Mouse (Mus musculus): ENCODE results near the gene Mybl2.

Mybl2 gene

GRCm38 (mm10) chr2:163101646-163102203, 47.2 kb downstream of the Mybl2 start:
- in situ Hi-C loops (cut with MboI; ENCODE audit: low pct_unique_long_range_greater_than_20kb in 1 of 2, low sequenced_read_pairs in 2 of 2, unreplicated experiment in 1 of 2) = loop anchor here in 1 of 2 experiments (5.0 kb wide), 1 partner anchor 231 kb away; no protein-coding TSS in a partner anchor

DNA sequence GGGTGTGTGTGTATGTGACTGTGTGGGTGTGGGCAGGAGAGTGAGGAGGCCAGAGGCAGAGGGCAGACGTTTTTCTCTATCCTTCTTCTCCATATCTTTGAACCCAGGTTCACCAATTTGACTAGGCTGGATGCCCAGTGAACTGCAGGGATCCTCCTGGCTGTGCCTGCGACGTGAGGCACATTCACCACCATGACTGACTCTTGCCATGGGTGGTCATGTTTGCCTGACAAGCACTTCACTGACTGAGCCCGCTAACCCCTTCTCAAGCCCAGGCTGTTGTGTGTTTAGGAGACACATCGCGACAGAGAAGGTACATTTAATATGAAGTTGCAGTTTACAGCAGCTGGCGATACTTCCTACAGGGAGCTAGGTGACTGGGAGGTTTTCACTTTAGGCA, 47.7 kb downstream of the Mybl2 start:
- in situ Hi-C loops (cut with MboI; ENCODE audit: low pct_unique_long_range_greater_than_20kb in 1 of 2, low sequenced_read_pairs in 2 of 2, unreplicated experiment in 1 of 2) = loop anchor here in 1 of 2 experiments (5.0 kb wide), 1 partner anchor 230 kb away; no protein-coding TSS in a partner anchor

DNA sequence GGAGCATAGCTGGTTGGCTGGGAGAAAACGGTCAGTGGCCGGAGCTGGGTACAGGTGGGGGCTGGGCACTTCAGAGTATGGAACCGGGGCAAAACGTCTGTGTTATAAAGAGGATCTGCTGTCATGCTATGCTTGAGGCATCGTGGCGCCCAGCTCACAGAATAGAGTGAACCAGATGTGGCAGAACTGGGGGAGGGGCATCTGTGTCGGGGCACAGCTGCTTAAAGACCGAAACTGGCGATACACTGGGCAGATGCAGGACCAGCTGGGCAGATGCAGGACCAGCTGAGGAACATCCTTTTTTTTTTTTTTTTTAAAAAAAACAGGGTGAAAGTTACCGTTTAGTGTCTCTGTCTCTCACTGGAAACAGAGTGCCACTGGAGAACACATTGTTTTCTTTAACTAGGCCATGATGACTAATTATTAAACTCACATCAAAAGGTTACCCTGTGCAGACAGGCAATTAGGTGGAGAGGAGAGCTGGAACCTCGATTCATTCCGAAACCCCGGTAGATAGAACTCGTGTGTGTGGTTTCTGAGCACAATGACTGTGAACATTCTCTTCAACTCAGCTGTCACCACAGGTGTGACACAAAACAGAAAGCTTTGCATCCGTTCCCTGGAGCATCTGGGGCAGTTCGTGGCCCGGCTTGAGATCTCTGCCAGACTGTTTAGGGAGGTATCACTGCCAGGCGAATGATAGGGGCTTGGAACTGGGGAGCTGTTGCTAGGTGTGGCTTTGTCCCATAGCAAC, 48.6 kb downstream of the Mybl2 start:
- in situ Hi-C loops (cut with MboI; ENCODE audit: low pct_unique_long_range_greater_than_20kb in 1 of 2, low sequenced_read_pairs in 2 of 2, unreplicated experiment in 1 of 2) = loop anchor here in 1 of 2 experiments (5.0 kb wide), 1 partner anchor 229 kb away; no protein-coding TSS in a partner anchor

DNA sequence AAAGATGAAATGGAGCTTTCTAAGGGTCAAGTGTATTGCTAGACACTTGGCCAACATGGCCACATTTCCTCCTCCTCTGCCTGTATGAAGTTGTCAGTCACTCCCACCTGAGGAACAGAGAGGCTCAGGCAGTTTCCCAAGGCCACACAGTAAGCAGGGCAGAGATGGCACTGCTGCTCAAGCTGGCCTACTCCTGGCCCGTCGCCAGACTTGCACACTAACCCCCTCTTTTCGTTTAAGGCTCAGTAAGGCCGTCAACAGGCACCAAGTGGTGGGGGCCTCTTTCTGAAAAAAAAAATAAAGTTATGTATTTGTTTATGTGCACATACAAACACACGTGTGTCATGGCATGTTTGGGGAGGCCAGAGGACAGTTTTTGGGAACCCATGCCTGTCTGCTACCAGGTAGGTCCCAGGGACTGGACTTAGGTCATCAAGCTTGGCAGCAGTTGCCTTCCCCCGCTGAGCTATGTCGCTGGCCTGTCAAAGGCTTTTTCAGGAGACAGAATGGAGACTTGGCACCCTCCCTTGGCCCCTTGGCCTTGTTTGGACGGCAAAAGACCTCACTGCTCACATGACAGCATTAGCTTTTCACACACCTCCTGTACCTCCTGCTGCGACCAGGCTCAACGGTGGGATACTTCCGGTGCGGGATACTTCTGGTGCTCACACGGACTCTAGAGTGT, 49.7 kb downstream of the Mybl2 start:
- in situ Hi-C loops (cut with MboI; ENCODE audit: low pct_unique_long_range_greater_than_20kb in 1 of 2, low sequenced_read_pairs in 2 of 2, unreplicated experiment in 1 of 2) = loop anchor here in 1 of 2 experiments (5.0 kb wide), 1 partner anchor 228 kb away; no protein-coding TSS in a partner anchor

DNA sequence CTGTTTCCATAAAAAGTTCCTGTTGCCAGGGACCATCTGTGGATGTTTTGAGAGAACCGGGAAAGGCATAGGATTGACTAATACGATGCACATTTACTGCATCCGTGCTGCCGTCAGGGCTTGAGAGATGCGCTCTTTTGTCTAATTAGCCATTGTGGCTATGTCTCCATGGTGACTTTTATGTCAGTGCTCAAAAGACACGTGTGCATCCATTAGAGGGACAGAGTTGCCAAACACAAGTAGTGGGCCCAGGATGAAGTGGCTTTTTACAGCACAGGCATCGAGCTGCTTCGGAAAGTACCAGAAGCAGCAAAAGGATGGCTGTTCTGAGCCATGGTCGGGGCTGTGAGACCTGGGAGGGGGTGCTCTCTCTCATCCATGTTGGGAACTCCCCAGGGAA, 53.9 kb downstream of the Mybl2 start:
- in situ Hi-C loops (cut with MboI; ENCODE audit: low pct_unique_long_range_greater_than_20kb in 1 of 2, low sequenced_read_pairs in 2 of 2, unreplicated experiment in 1 of 2) = no loop called here

DNA sequence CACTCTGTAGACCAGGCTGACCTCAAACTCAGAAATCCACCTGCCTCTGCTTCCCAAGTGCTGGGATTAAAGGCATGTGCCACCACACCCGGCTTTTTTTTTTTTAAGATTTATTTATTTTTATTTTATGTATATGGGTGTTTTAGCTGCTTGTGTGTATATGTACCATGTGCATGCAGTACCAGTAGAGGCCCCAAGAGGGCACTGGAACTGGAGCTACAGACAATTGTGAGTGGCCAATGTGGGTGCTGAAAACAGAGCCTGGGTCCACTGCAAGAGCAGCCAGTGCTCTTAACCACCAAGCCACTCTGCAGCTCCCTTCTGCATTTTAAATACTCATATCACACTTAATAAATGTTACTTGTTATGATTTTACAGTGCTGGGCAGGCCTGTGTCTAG, 56.2 kb downstream of the Mybl2 start:
- in situ Hi-C loops (cut with MboI; ENCODE audit: low pct_unique_long_range_greater_than_20kb in 1 of 2, low sequenced_read_pairs in 2 of 2, unreplicated experiment in 1 of 2) = no loop called here

- in situ Hi-C loops (cut with MboI; ENCODE audit: low pct_unique_long_range_greater_than_20kb in 1 of 2, low sequenced_read_pairs in 2 of 2, unreplicated experiment in 1 of 2) = no loop called here
Measured at GRCm38 (mm10) chr2:163111413-163112201, 57.1 kb downstream of the Mybl2 start.

DNA sequence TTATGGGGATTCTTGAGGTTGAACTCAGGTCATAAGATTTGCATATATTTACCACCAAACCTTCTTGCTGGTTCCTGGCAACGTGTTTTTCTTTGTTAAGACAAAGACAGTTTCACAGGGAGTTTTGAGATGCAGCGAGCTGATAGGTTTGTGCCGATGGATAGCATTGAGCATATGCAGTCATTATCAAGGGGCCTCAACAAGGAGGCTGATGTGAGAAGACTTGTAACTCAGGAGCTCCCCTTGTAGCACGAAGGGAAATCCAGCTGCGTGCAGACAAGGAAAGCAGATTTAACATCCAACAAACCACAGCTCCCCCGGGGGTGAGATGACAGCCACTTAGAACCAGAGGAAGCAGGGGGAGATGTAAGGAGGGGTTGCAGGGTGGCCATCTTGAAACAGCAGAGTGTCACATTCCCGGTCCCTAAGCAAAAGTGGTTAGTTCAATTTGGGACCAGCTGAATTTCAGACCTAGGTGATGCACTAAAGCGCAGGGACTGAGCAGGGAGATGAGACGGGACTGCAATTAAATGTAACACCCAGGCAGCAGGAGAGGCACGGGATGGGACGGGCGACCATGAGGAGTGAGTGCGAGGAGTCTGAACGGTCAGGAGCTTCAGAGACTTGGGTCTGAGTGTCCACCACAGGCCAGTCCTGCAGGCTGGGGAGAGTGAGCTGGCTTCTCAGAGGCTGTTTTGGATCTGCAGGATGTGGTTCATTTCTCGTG, 66.3 kb downstream of the Mybl2 start:
- in situ Hi-C loops (cut with MboI; ENCODE audit: low pct_unique_long_range_greater_than_20kb in 1 of 2, low sequenced_read_pairs in 2 of 2, unreplicated experiment in 1 of 2) = no loop called here

GRCm38 (mm10) chr2:163121353-163121660, 66.8 kb downstream of the Mybl2 start:
- in situ Hi-C loops (cut with MboI; ENCODE audit: low pct_unique_long_range_greater_than_20kb in 1 of 2, low sequenced_read_pairs in 2 of 2, unreplicated experiment in 1 of 2) = no loop called here

DNA sequence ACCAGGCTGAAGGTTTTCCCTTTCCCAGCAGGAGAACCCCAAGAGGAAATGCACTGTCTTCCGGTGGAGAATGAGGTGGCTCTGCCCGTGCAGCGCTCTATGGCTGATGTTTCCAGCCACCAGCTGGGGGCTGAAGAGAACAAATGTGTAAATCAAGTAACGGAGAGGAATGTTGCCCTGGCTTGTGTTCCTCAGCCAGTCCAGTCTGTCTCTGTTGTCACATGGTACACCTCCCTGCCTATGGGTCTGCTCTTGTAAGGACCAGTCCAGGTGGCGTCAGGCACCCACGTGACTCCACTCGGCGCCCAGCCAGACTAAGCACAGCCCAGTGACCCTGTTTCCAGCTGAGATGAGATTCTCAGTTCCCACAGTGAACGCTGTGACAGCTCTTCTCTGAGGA, 67.8 kb downstream of the Mybl2 start:
- in situ Hi-C loops (cut with MboI; ENCODE audit: low pct_unique_long_range_greater_than_20kb in 1 of 2, low sequenced_read_pairs in 2 of 2, unreplicated experiment in 1 of 2) = no loop called here

- in situ Hi-C loops (cut with MboI; ENCODE audit: low pct_unique_long_range_greater_than_20kb in 1 of 2, low sequenced_read_pairs in 2 of 2, unreplicated experiment in 1 of 2) = no loop called here
Measured at GRCm38 (mm10) chr2:163123496-163123895, 69.0 kb downstream of the Mybl2 start.

GRCm38 (mm10) chr2:163130837-163131236, 76.3 kb downstream of the Mybl2 start:
- in situ Hi-C loops (cut with MboI; ENCODE audit: low pct_unique_long_range_greater_than_20kb in 1 of 2, low sequenced_read_pairs in 2 of 2, unreplicated experiment in 1 of 2) = no loop called here

GRCm38 (mm10) chr2:163132314-163132713, 77.8 kb downstream of the Mybl2 start:
- in situ Hi-C loops (cut with MboI; ENCODE audit: low pct_unique_long_range_greater_than_20kb in 1 of 2, low sequenced_read_pairs in 2 of 2, unreplicated experiment in 1 of 2) = no loop called here

All from mouse embryonic stem cell (cell line).